Mouse (Mus musculus) stomach, embryonic 16.5 days (tissue): ENCODE measurements at regions not wholly inside any gene's neighbourhood (a gene's known extent, or its start where the extent isn't known, plus 50 kb on each side); places are given as distances from the start of the nearest gene placed in this dataset.

Source experiments
- ATAC-seq: fragments of 200-750 bp; cut with Nextera tagmentation; 2 replicates; pipeline ENCODE4 v1.8.0; 2017; ENCODE audit warnings: moderate number of reproducible peaks, moderate TSS enrichment; ENCODE audit not compliant: insufficient read depth, low FRiP score
- H3K27ac ChIP-seq: fragments of 300-500 bp; sonication (generic); 2 replicates; pipeline ENCODE4 v1.5.1; 2014; ENCODE audit warnings: low read length
- H3K27me3 ChIP-seq: fragments of 300-500 bp; sonication (generic); 2 replicates; pipeline ENCODE4 v1.6.1; 2014; ENCODE audit warnings: low read length, control low read depth, mixed read lengths; ENCODE audit not compliant: control insufficient read depth, insufficient read depth
- H3K36me3 ChIP-seq: fragments of 300-500 bp; sonication (generic); 2 replicates; pipeline ENCODE4 v1.6.1; 2014; ENCODE audit warnings: low read length; ENCODE audit not compliant: control insufficient read depth, insufficient read depth
- H3K4me1 ChIP-seq: fragments of 300-500 bp; sonication (generic); 2 replicates; pipeline ENCODE4 v1.6.1; 2014; ENCODE audit warnings: low read length, control low read depth, mixed read lengths; ENCODE audit not compliant: control insufficient read depth, insufficient read depth
- H3K4me2 ChIP-seq: fragments of 300-500 bp; sonication (generic); 2 replicates; pipeline ENCODE4 v1.6.1; 2014; ENCODE audit warnings: low read depth, low read length, mixed read lengths
- H3K4me3 ChIP-seq: fragments of 300-500 bp; sonication (generic); replicated peaks from 2 replicates; pipeline ENCODE4 v1.5.1; 2014; ENCODE audit warnings: mild to moderate bottlenecking, low read length
- H3K9ac ChIP-seq: fragments of 300-500 bp; sonication (generic); 2 replicates; pipeline ENCODE4 v1.6.1; 2014; ENCODE audit warnings: low read length
- H3K9me3 ChIP-seq: fragments of 300-500 bp; sonication (generic); replicated peaks from 2 replicates; pipeline ENCODE4 v1.6.1; 2016; ENCODE audit warnings: low read length, control low read depth; ENCODE audit not compliant: control insufficient read depth
- WGBS: fragments of 180-500 bp; shearing (Covaris S2); extraction: QIAGEN DNeasy Blood & Tissue Kit; methylation state at CpG from one replicate; pipeline ENCODE4 v1.1.7; 2014; 5-methylcytosine and 5-hydroxymethylcytosine counted together

GRCm38 (mm10) chr17:67473137-67473536 is 118.9 kb upstream of the Ptprm start:
- Histone ChIP-seq H3K27ac (no peak overlapping the region), H3K4me1 (no peaks in the 10 kb centered on the region), H3K4me2 (no peak overlapping the region), H3K9ac (no peak overlapping the region), H3K36me3 (no peaks in the 10 kb centered on the region), H3K9me3 (no peaks in the 10 kb centered on the region; the same call in 1 of the 2 replicates), H3K4me3 (no peak overlapping the region), H3K27me3 (no peaks in the 10 kb centered on the region)
- no peak for ATAC-seq
- WGBS: 6% methylated on average over 2 of the region's 2 CpGs

- Histone ChIP-seq H3K4me3 (no peak overlapping the region), H3K9me3 (no peaks in the 10 kb centered on the region), H3K4me2 (no peak overlapping the region), H3K4me1 (no peaks in the 10 kb centered on the region), H3K27me3 (no peaks in the 10 kb centered on the region), H3K36me3 (no peaks in the 10 kb centered on the region), H3K27ac (no peak overlapping the region), H3K9ac (no peak overlapping the region)
- ATAC-seq: no peak
- 77% methylated on average over 4 of the region's 4 CpGs for WGBS
These were observed 104.7 kb upstream of the Ptprm start for GRCm38 (mm10) chr17:67458851-67459421.

DNA sequence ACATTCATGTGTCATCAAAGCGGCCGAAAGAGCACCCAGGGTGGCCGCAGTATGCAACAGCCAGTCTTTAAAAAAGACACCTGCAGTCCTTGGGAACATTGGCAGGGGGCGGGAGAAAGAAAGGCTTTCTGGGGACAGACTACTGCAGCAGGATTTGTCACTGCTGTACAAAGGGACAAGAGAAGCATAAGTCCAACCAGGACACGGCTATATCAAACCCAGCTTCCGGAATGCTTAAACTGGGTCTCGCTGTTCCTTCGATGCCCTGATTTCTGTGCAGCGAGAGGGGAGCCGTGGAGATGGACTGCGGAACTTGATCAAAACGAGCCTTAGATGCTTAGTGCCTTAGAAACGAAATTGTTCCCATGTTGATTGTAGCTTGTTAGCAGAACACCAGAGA is 97.7 kb upstream of the Ptprm start:
- Histone ChIP-seq H3K4me3 (no peak overlapping the region), H3K9me3 (no peaks in the 10 kb centered on the region), H3K4me2 (no peak overlapping the region), H3K27ac (no peak overlapping the region), H3K4me1 (no peaks in the 10 kb centered on the region), H3K27me3 (no peaks in the 10 kb centered on the region), H3K9ac (no peak overlapping the region), H3K36me3 (no peaks in the 10 kb centered on the region)
- no peak for ATAC-seq
- WGBS: 90% methylated on average over 13 of the region's 13 CpGs

- Histone ChIP-seq H3K9ac (no peak overlapping the region), H3K4me1 (no peaks in the 10 kb centered on the region), H3K27me3 (no peaks in the 10 kb centered on the region), H3K27ac (no peak overlapping the region), H3K36me3 (no peaks in the 10 kb centered on the region), H3K4me2 (no peak overlapping the region), H3K9me3 (no peaks in the 10 kb centered on the region), H3K4me3 (no peak overlapping the region)
- 30% methylated on average over 2 of the region's 2 CpGs for WGBS
- no peak for ATAC-seq
These were observed 96.8 kb upstream of the Ptprm start for GRCm38 (mm10) chr17:67451081-67451480.

GRCm38 (mm10) chr17:67450021-67450420 is 95.8 kb upstream of the Ptprm start:
- WGBS: 78% methylated on average over 5 of the region's 5 CpGs

DNA sequence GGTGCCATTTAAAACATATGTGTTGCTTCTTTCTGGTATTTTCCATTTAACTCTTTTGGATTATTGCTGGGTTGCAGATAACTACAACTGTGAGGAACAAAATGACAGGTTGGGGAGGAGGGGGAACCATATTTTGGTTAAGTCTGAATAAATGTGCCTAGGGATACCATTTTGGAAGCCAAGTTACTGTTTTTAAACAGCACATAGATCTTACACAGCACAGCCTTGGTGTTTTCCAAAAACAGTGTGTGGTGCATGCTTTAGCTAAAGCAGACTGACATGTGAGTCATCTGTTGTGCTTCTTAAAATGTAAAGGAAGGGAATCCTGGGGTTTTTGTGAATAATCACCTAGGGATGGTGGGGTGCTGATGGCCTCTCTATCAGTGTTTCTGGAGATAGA is 91.7 kb upstream of the Ptprm start:
- no peak for ATAC-seq
- Histone ChIP-seq H3K36me3 (no peaks in the 10 kb centered on the region), H3K9ac (no peak overlapping the region), H3K4me2 (no peak overlapping the region), H3K4me1 (no peaks in the 10 kb centered on the region), H3K27ac (no peak overlapping the region), H3K4me3 (no peak overlapping the region), H3K9me3 (peaks cover 4% of the 10 kb centered on the region; the same call in 1 of the 2 replicates), H3K27me3 (no peaks in the 10 kb centered on the region)

More at GRCm38 (mm10) chr17:67450021-67450420, 95.8 kb upstream of the Ptprm start:
- H3K36me3 ChIP-seq: no peaks in the 10 kb centered on the region
- no peak overlapping the region for H3K4me2 ChIP-seq
- H3K27ac ChIP-seq: no peak overlapping the region
- H3K4me1 ChIP-seq: no peaks in the 10 kb centered on the region
- H3K9ac ChIP-seq: no peak overlapping the region
- no peak for ATAC-seq
- H3K9me3 ChIP-seq: no peaks in the 10 kb centered on the region
- no peaks in the 10 kb centered on the region for H3K27me3 ChIP-seq
- H3K4me3 ChIP-seq: no peak overlapping the region

DNA sequence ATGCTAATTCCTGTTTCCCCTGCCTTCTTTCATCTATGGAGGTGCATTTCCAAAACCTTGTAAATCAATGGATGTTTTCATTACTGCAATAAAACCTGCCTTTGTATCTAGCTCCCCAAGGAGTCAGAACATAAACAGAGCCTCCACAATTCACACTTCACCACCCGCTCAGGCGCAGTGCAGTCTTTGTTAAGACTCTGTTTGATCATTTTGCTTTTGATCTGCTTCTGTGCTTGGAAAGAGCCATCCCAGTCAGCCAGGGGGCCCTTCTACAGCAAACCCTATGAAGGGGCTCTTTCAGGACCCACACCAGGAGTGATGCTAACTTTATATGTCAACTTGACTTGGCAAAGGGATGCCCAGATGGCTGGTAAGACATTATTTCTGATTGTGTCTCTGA is 86.7 kb upstream of the Ptprm start:
- ATAC-seq: no peak
- WGBS: 74% methylated on average over 2 of the region's 2 CpGs
- no peak overlapping the region for H3K4me2 ChIP-seq
- no peaks in the 10 kb centered on the region for H3K4me1 ChIP-seq
- H3K9me3 ChIP-seq: peaks cover 4% of the 10 kb centered on the region; the same call in 1 of the 2 replicates
- no peaks in the 10 kb centered on the region for H3K27me3 ChIP-seq
- no peak overlapping the region for H3K4me3 ChIP-seq
- no peaks in the 10 kb centered on the region for H3K36me3 ChIP-seq
- no peak overlapping the region for H3K27ac ChIP-seq
- no peak overlapping the region for H3K9ac ChIP-seq

DNA sequence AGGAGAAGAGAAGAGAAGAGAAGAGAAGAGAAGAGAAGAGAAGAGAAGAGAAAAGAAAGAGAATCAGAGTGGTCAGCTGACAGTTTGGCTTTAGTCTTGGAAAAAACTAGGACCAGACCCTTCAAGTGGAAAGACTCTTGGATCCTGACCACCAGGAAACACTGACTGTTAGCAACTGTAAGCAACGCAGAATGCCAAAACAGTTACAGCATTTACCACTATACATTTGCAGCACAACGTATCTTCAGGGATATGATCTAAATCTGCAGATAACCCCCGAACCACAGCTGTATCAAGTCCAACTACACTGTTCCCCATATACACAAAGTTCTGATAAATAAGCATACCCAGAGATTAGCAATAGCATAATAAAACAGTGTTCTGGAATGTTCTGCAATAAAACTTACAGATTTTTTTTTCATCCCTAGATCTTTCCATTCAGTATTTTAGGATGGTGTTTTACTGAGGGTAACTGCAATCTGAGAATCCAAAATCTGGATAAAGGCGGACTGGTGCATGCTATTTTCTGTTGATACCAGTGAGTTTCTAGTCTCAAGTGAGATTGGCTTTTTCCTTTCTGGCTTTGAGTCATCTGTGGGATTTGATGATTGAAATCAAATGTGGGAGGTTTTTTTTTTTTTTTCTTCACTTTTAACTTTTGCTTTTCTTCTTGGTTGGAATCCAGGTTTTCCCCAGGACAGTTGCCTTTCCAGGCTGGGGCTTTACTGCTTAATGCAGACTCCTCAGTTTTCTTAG is 65.9 kb upstream of the Ptprm start:
- WGBS: 70% methylated on average over 4 of the region's 4 CpGs
- H3K27ac ChIP-seq: no peak overlapping the region
- ATAC-seq: no peak
- H3K4me2 ChIP-seq: no peak overlapping the region
- H3K36me3 ChIP-seq: no peaks in the 10 kb centered on the region
- no peaks in the 10 kb centered on the region for H3K4me1 ChIP-seq
- H3K27me3 ChIP-seq: no peaks in the 10 kb centered on the region
- H3K9ac ChIP-seq: no peak overlapping the region
- no peaks in the 10 kb centered on the region for H3K9me3 ChIP-seq
- no peak overlapping the region for H3K4me3 ChIP-seq

DNA sequence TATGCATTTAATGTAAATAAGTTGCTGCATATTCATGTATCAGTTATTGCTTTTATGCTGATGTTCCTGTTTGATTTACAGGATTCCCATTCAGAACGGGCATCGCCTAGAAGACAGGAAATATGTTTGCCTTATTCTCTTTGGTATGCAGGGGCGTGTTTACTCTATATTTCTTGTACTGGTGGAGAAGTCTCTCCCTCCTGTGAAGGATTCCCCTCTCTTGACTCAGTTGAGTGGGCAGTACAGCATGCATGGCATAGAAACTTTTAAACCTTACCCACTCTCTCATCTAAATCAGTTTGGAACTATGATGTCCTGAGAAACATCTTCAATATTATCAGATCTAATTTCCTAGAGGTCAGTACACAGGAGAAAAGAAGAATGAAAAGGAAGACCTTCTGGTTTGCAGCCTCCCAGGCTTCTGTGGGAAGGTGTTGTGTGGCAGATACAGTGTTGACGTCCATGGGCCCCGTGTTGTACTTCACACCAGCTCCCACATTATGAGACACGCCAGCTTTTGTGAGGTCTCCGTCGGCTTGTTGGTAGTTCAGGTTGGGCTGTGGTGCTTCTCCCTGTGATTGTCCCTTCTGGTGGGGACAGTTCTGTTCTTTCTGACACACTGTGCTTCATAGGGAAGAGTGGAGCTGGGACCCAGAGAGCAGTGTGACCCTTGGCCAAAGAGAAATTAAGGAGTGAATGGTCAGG is 58.4 kb upstream of the Ptprm start:
- H3K36me3 ChIP-seq: no peaks in the 10 kb centered on the region
- H3K4me2 ChIP-seq: no peak overlapping the region
- 75% methylated on average over 8 of the region's 8 CpGs for WGBS
- H3K9ac ChIP-seq: no peak overlapping the region
- no peak overlapping the region for H3K4me3 ChIP-seq
- H3K9me3 ChIP-seq: no peaks in the 10 kb centered on the region
- no peaks in the 10 kb centered on the region for H3K27me3 ChIP-seq
- no peak for ATAC-seq
- H3K27ac ChIP-seq: no peak overlapping the region
- no peaks in the 10 kb centered on the region for H3K4me1 ChIP-seq
